Mouse (Mus musculus) lung, postnatal 10 days (tissue): ENCODE measurements around the gene Cst6.
"Not testable (repeated sequence)": the region's sequence is repeated elsewhere in the genome, so short reads cannot be mapped to it uniquely, and the experiment has no call there.

Experiments
- DNase-seq: peaks from one replicate; pipeline ENCODE4 v3.0.0; 2021

Gene Cst6

DNA sequence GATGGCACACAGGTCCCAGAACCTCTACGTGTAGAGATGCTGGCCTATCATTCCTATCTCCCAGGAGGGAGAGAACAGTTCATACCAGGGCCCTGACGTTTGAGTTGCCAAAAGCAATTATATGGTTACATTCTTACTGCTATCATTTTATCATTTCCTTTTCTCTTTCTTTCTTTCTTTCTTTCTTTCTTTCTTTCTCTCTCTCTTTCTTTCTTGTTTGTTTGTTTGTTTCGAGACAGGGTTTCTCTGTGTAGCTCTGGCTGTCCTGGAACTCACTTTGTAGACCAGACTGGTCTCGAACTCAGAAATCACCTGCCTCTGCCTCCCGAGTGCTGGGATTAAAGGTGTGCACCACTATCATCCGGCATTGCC is at the start of gene Cst6:
Gene Cst6 (minus strand): TSS at position 73 of the 372 bp plus-strand sequence.
- not testable (repeated sequence) for DNase-seq

DNA sequence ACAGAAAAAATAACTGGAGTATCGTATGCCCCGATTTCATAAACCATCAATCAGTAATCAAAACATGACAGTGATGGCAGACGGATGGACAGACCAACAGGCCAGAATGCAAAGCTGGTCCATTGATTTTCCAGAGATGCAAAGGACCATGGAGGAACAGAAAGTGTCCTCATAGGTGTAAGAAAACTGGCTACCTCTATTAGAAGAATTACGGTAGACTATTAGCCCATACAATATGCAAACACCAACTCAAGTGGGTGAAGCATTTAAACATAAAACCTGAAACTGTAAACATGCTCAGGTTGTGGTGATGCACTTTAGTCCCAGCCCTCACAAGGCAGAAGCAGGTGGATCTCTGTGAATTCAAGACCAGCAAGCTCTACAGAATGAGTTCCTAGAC is 46.0 kb upstream of the Cst6 start:
- no peak for DNase-seq

- no peak for DNase-seq
Observed at GRCm38 (mm10) chr19:5394168-5394567, 44.8 kb upstream of the Cst6 start.

DNA sequence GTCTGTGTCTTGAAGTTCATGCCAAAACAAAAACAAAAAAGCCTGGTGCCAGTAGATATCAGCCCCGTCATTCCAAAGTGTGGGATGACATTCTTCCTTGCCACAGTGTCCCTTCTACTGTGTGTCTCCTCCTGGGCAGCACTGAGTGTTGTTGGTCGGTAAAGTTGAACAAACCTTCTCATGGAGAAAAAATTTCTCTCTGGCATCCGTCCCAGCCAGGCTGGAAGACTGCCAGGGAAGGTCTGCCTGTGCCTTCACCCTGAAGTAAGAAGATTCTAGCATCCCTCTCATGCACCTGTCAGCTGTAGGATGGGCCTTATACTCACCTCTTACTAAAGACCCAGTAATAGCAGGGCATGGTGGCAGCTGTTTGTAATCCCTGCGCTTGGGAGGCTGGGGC is 43.5 kb upstream of the Cst6 start:
- DNase-seq, result peak; percentile 67

DNA sequence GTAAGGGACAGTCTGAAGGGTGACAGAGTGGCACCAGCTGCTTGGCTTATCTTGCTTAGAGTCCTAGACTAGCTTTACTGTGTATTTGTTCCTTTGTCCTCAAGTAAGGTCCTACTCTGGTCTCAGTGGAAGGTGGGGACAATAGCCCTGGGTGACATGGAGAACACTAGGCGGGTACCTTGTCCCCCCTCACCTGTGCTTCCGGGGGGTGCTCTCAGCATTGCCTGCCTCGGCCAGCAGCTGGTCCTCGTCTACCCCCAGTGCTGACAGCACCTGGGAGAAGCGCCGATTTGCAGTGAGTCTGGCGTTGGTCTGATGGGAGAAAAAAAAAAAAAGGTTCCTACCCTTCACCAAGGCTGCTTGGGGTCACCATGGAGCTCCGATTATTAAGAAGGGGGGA is 41.0 kb upstream of the Cst6 start:
- DNase-seq, result no peak

GRCm38 (mm10) chr19:5389647-5390046 is 40.3 kb upstream of the Cst6 start:
- peak; percentile 61 for DNase-seq

- DNase-seq, result peak; percentile 97
Observed at GRCm38 (mm10) chr19:5388588-5389242, 39.3 kb upstream of the Cst6 start, which contains the start of gene Sart1. Sart1 (minus strand) TSS chr19:5388703.

GRCm38 (mm10) chr19:5388011-5388441 is 38.7 kb upstream of the Cst6 start:
- peak; percentile 56 for DNase-seq

DNA sequence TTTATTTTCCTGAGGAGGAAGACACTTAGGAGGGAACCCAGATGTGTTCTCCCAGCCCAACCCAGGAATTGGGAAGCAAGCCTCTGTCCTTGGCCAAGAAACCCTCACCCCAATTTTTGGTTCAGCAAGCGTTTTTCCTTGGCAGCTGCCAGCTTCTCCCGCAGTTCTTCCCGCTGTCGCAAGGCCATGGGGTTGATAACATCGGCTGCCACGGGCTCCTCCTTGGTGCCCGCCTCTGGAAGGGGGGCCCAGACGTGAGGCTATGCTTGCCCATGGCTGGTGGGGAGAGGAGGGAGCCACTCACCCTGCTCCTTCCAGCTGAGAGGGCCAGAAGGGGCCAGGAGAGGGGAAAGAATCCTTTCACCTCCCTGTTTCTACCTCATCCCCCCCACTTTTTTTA is 35.3 kb upstream of the Cst6 start:
- no peak for DNase-seq

GRCm38 (mm10) chr19:5383326-5383725 is 34.0 kb upstream of the Cst6 start:
- DNase-seq, result no peak

DNA sequence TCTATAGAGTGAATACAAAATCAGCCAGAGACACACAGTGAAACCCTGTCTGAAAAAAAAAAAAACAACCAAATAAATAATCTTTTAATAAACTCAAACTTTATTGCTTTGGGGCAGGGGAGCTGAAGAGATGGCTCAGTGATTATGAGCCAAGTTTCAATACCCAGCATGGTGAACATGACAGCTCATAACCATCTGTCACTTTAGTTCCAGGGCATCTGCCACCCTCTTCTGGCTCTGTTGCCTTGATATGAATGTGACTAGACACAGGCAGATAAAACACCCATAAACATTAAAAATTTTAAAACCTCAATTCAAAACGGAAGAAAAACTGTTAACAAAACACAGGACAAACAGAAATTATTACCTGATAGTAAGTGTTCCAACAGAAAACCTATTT is 28.1 kb upstream of the Cst6 start:
- DNase-seq, result no peak

- no peak for DNase-seq
Observed at GRCm38 (mm10) chr19:5374748-5375147, 25.4 kb upstream of the Cst6 start.

- no peak for DNase-seq
Observed at GRCm38 (mm10) chr19:5374177-5374576, 24.8 kb upstream of the Cst6 start.

DNA sequence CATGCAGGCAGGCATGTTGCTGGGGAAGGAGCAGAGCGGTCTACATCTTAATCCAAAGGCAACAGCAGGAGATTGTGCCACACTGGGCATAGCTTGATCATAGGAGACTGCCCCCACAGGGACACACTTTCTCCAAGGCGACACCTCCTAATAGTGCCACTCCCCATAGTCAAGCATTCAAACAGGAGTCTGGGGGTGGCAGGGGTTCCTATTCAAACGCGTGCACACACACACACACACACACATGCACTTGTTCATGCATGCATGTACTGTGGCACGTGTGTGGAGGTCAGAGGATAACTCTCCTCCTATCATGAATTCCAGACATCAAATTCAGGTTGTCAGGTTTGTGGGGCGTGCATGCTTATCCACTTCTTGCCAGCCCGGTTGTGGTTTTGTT is 23.4 kb upstream of the Cst6 start:
- no peak for DNase-seq

- DNase-seq, result no peak
Observed at GRCm38 (mm10) chr19:5370932-5371331, 21.6 kb upstream of the Cst6 start.

GRCm38 (mm10) chr19:5367455-5367854 is 18.1 kb upstream of the Cst6 start:
- peak; percentile 34 for DNase-seq

DNA sequence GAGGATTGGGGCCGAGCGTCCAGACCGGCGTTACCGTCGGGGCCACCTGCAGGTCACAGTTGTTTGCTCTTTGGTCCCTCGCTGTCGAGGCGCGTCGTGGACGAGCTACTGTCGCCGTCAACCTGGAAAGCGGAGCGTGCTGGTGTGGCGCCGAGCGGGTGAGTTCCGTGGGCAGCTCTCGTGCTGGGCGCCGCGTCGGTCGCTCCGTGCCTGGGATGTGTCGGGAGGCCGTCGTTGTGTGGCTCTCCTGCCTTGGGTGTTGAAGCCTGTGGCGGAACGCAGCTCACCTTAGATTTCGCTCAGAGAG is 17.6 kb upstream of the Cst6 start, which contains the start of gene Banf1:
Gene Banf1 (minus strand): TSS at position 116 of the 307 bp plus-strand sequence.
- DNase-seq, result no peak

- DNase-seq, result peak; percentile 96
Observed at GRCm38 (mm10) chr19:5366175-5367052, 17.0 kb upstream of the Cst6 start, which contains the start of gene Eif1ad. Eif1ad (plus strand) TSS chr19:5366741.

GRCm38 (mm10) chr19:5365751-5366150 is 16.4 kb upstream of the Cst6 start:
- no peak for DNase-seq

DNA sequence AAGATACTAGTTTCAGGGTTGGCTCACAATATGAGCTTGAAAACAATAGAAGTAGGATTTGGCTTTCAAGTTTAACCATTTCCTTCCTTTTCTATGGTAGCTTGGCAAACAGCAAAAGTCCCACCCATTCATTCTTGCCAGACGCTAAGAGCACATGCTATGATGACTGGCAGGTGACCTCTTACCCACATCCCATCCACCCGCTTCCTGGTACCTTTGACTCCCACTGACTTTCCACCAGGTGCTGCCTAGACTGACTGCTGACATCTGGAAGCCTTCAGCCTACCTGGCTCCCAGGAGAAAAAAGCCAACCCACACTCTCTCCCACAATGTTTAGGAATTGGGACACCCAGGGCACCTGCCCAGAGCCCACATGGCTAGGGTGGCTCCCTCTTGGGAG is 14.8 kb upstream of the Cst6 start:
- DNase-seq, result no peak

GRCm38 (mm10) chr19:5362186-5362585 is 12.8 kb upstream of the Cst6 start:
- no peak for DNase-seq

GRCm38 (mm10) chr19:5356080-5356479 is 6.7 kb upstream of the Cst6 start:
- DNase-seq, result no peak

GRCm38 (mm10) chr19:5353609-5354008 is 4.2 kb upstream of the Cst6 start:
- no peak for DNase-seq
